Mouse (Mus musculus) heart, embryonic 15.5 days (tissue): Measurements from ENCODE around the gene Atp2c2. TPM values are rescaled to one million over a fixed set of nuclear protein-coding genes. Genes with fewer than 3 reads are reported as not detected.

Source experiments
- ATAC-seq: fragments of 200-750 bp; cut with Nextera tagmentation; replicated peaks from 2 replicates; pipeline ENCODE4 v1.8.0; 2017; ENCODE audit warnings: low read depth, moderate TSS enrichment; ENCODE audit not compliant: insufficient number of reproducible peaks, insufficient read depth, low FRiP score
- H3K27ac ChIP-seq: fragments of 300-500 bp; sonication (generic); 2 replicates; pipeline ENCODE4 v1.5.1; 2015; ENCODE audit warnings: mild to moderate bottlenecking, inconsistent platforms
- H3K27me3 ChIP-seq: fragments of 300-500 bp; sonication (generic); 2 replicates; pipeline ENCODE4 v1.6.1; 2015; ENCODE audit warnings: inconsistent platforms
- H3K36me3 ChIP-seq: fragments of 300-500 bp; sonication (generic); 2 replicates; pipeline ENCODE4 v1.6.1; 2015; ENCODE audit warnings: mild to moderate bottlenecking, inconsistent platforms
- H3K4me1 ChIP-seq: fragments of 300-500 bp; sonication (generic); replicated peaks from 2 replicates; pipeline ENCODE4 v1.6.1; 2015; ENCODE audit warnings: inconsistent platforms
- H3K4me2 ChIP-seq: fragments of 300-500 bp; sonication (generic); 2 replicates; pipeline ENCODE4 v1.6.1; 2015; ENCODE audit warnings: inconsistent platforms, mild to moderate bottlenecking, moderate library complexity
- H3K4me3 ChIP-seq: fragments of 300-500 bp; sonication (generic); 2 replicates; pipeline ENCODE4 v1.5.1; 2015; ENCODE audit warnings: mild to moderate bottlenecking, inconsistent platforms
- H3K9ac ChIP-seq: fragments of 300-500 bp; sonication (generic); 2 replicates; pipeline ENCODE4 v1.6.1; 2015; ENCODE audit warnings: mild to moderate bottlenecking, inconsistent platforms
- H3K9me3 ChIP-seq: fragments of 300-500 bp; sonication (generic); replicated peaks from 2 replicates; pipeline ENCODE4 v1.6.1; 2016; ENCODE audit warnings: inconsistent platforms
- WGBS: fragments of 180-500 bp; shearing (Covaris S2); methylation state at CpG from one replicate; pipeline ENCODE4 v1.1.7; 2015; ENCODE audit warnings: mixed read lengths; 5-methylcytosine and 5-hydroxymethylcytosine counted together
- polyA plus RNA-seq: library from polyadenylated mRNA; unstranded; fragments of >200 nt; fragmentation: Nextera tagmentation; extraction: Ambion mirVana; gene quantifications from 2 replicates; pipeline ENCODE4 v1.2.1, GENCODE M21; 2015

The Atp2c2 gene
- polyA plus RNA-seq, 1 experiment from 2014 or later: 0.13 TPM

DNA sequence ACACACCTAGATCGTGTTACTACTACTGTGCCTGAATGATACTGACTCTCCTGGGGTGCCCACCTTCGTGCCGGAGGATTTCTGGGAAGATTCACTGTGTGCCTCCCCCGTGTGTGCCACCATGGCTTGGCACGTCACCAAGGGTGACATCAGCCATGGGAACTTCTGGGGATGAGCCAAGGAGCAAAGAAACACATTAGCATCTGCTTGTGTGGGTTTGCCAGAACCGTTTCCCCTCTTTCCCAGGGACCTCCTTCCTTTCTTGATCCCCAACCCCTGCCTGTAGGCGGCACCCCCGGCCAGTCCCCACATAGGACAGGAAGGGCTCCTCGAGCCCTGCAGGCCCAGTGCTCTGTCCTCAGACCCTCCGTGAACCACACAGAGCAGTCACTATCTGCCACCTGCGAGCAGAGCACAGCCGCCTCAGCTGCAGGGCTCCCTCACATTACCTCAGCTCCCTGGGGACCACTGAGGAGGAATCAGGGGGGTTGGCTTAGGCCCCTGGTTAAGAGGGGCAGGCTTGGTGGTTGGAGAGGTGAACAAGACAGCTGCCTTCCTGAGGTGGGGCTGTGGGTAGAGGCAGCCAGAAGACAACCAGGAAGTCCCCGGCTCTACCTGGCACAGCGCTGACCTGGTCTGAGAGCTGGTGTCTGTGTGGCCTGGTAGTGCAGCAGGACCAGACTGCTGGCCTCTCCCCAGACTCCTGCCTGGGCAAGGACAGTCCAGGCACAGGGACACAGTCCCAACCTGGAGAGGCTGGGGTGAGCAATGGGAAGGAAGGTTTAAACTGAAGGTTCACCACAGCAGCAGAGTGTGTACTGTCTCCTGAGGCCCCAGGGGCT is 106.8 kb downstream of the Atp2c2 start:
- ATAC-seq: no peak; the same call in 1 of the 2 replicates

More for the DNA sequence above, 106.8 kb downstream of the Atp2c2 start:
- H3K27me3 ChIP-seq: no peaks in the 10 kb centered on the region
- H3K36me3 ChIP-seq: no peaks in the 10 kb centered on the region
- no peaks in the 10 kb centered on the region for H3K9me3 ChIP-seq
- H3K4me2 ChIP-seq: no peak overlapping the region
- no peak overlapping the region for H3K9ac ChIP-seq
- WGBS: 60% methylated on average over 14 of the region's 14 CpGs
- H3K27ac ChIP-seq: no peak overlapping the region
- no peak overlapping the region for H3K4me3 ChIP-seq
- peaks cover 6% of the 10 kb centered on the region; the same call in 1 of the 2 replicates for H3K4me1 ChIP-seq

Other genes starting within 250 kb of the Atp2c2 start
- gene Slc38a8, start 198.3 kb upstream of the Atp2c2 start, polyA plus RNA-seq: not detected in 2 replicates
- gene Mbtps1, start 141.3 kb upstream of the Atp2c2 start, polyA plus RNA-seq: 57.2 and 75.0 TPM in 2 replicates
- gene Hsdl1, start 124.8 kb upstream of the Atp2c2 start, polyA plus RNA-seq: 25.4 and 39.8 TPM in 2 replicates
- 0.16 and 0.27 TPM in 2 replicates for gene Dnaaf1, start 124.8 kb upstream of the Atp2c2 start, polyA plus RNA-seq
- 4.1 and 8.8 TPM in 2 replicates for gene Taf1c, start 94.8 kb upstream of the Atp2c2 start, polyA plus RNA-seq
- not detected in 2 replicates for gene Adad2, start 87.3 kb upstream of the Atp2c2 start, polyA plus RNA-seq
- 0.05 TPM in 1 of 2 replicates, not detected in the other for gene Kcng4, start 64.3 kb upstream of the Atp2c2 start, polyA plus RNA-seq
- gene Wfdc1, start 33.6 kb upstream of the Atp2c2 start, polyA plus RNA-seq: 5.9 and 6.2 TPM in 2 replicates
- gene Tldc1, start 78.4 kb downstream of the Atp2c2 start, polyA plus RNA-seq: 10.9 and 12.8 TPM in 2 replicates
- 28.7 and 52.8 TPM in 2 replicates for gene Cotl1, start 140.5 kb downstream of the Atp2c2 start, polyA plus RNA-seq
- 9.1 and 10.3 TPM in 2 replicates for gene Klhl36, start 162.3 kb downstream of the Atp2c2 start, polyA plus RNA-seq
- gene Usp10, start 210.4 kb downstream of the Atp2c2 start, polyA plus RNA-seq: 72.3 and 96.3 TPM in 2 replicates
- gene Gm20388, start 210.8 kb downstream of the Atp2c2 start, polyA plus RNA-seq: 2.2 TPM in 1 of 2 replicates, not detected in the other